Mouse (Mus musculus): ENCODE results near the gene Mettl21e. TPM values are rescaled to one million over a fixed set of nuclear protein-coding genes. Genes with fewer than 3 reads are reported as not detected.

The Mettl21e gene
- polyA plus RNA-seq, 1 experiment from 2014 or later = not detected

Other genes with a start within 250 kb of the Mettl21e start
- 0.05 and 0.38 TPM in 2 replicates for gene Mettl21c, start 198.9 kb downstream of the Mettl21e start, polyA plus RNA-seq (2015; fragmentation: Nextera tagmentation; extraction: Ambion mirVana)
- 0.06 TPM in 1 of 2 replicates, not detected in the other for gene Gm8251, start 157.0 kb downstream of the Mettl21e start, polyA plus RNA-seq (2015; fragmentation: Nextera tagmentation; extraction: Ambion mirVana)
- 69.3 and 71.2 TPM in 2 replicates for gene Tex30, start 116.5 kb downstream of the Mettl21e start, polyA plus RNA-seq (2015; fragmentation: Nextera tagmentation; extraction: Ambion mirVana)
- gene Kdelc1, start 100.2 kb downstream of the Mettl21e start, polyA plus RNA-seq (2015; fragmentation: Nextera tagmentation; extraction: Ambion mirVana) = 38.1 and 45.5 TPM in 2 replicates
- gene Bivm, start 100.0 kb downstream of the Mettl21e start, polyA plus RNA-seq (2015; fragmentation: Nextera tagmentation; extraction: Ambion mirVana) = 12.4 and 12.6 TPM in 2 replicates
- 10.2 and 11.8 TPM in 2 replicates for gene Ercc5, start 71.2 kb downstream of the Mettl21e start, polyA plus RNA-seq (2015; fragmentation: Nextera tagmentation; extraction: Ambion mirVana)